Mouse (Mus musculus): ENCODE measurements around the gene Tbca. TPM values are rescaled to one million over a fixed set of nuclear protein-coding genes. Genes with fewer than 3 reads are reported as not detected.

Tbca gene
- total RNA-seq, 2 experiments from 2014 or later, result 147 to 151 TPM

GRCm38 (mm10) chr13:94843236-94843635 is 54.5 kb downstream of the Tbca start:
- no peak for DNase-seq (ENCODE audit: low spot score in 2 of 2)

GRCm38 (mm10) chr13:94847870-94848269 is 59.2 kb downstream of the Tbca start:
- DNase-seq (ENCODE audit: low spot score in 2 of 2), result no peak

- no peak for DNase-seq (ENCODE audit: low spot score in 2 of 2)
Observed at GRCm38 (mm10) chr13:94849351-94849750, 60.6 kb downstream of the Tbca start.

- no peak for DNase-seq (ENCODE audit: low spot score in 2 of 2)
Observed at GRCm38 (mm10) chr13:94858016-94858575, 69.4 kb downstream of the Tbca start.

GRCm38 (mm10) chr13:94859256-94859655 is 70.5 kb downstream of the Tbca start:
- DNase-seq (ENCODE audit: low spot score in 2 of 2), result no peak

- DNase-seq (ENCODE audit: low spot score in 2 of 2), result no peak
Observed at GRCm38 (mm10) chr13:94862491-94863230, 74.0 kb downstream of the Tbca start.

GRCm38 (mm10) chr13:94866906-94867305 is 78.2 kb downstream of the Tbca start:
- DNase-seq (ENCODE audit: low spot score in 2 of 2), result no peak

- no peak for DNase-seq (ENCODE audit: low spot score in 2 of 2)
Observed at GRCm38 (mm10) chr13:94867772-94868171, 79.1 kb downstream of the Tbca start.

GRCm38 (mm10) chr13:94868478-94868950 is 79.8 kb downstream of the Tbca start:
- no peak for DNase-seq (ENCODE audit: low spot score in 2 of 2)

- DNase-seq (ENCODE audit: low spot score in 2 of 2), result no peak
Observed at GRCm38 (mm10) chr13:94869541-94869940, 80.8 kb downstream of the Tbca start.

GRCm38 (mm10) chr13:94870071-94870460 is 81.4 kb downstream of the Tbca start:
- DNase-seq (ENCODE audit: low spot score in 2 of 2), result no peak

GRCm38 (mm10) chr13:94870461-94871186 is 81.9 kb downstream of the Tbca start:
- DNase-seq (ENCODE audit: low spot score in 2 of 2), result no peak

GRCm38 (mm10) chr13:94871806-94872320 is 83.2 kb downstream of the Tbca start:
- DNase-seq (ENCODE audit: low spot score in 2 of 2), result no peak

- no peak for DNase-seq (ENCODE audit: low spot score in 2 of 2)
Observed at GRCm38 (mm10) chr13:94872439-94872838, 83.7 kb downstream of the Tbca start.

GRCm38 (mm10) chr13:94873111-94874038 is 84.7 kb downstream of the Tbca start:
- DNase-seq (ENCODE audit: low spot score in 2 of 2), result no peak

GRCm38 (mm10) chr13:94874039-94874425 is 85.3 kb downstream of the Tbca start:
- no peak for DNase-seq (ENCODE audit: low spot score in 2 of 2)

- DNase-seq (ENCODE audit: low spot score in 2 of 2), result no peak
Observed at GRCm38 (mm10) chr13:94874656-94875395, 86.1 kb downstream of the Tbca start.

- DNase-seq (ENCODE audit: low spot score in 2 of 2), result no peak
Observed at GRCm38 (mm10) chr13:94875396-94875880, 86.7 kb downstream of the Tbca start, which contains the start of gene Otp. Otp (plus strand) TSS chr13:94875602.

GRCm38 (mm10) chr13:94876286-94877210 is 87.8 kb downstream of the Tbca start:
- no peak for DNase-seq (ENCODE audit: low spot score in 2 of 2)
